Mouse (Mus musculus) adipocyte (in vitro differentiated cells): ENCODE measurements around the gene Osbpl3.

ENCODE experiments used
- DNase-seq: peaks from one replicate; pipeline ENCODE4 v3.0.0-alpha.2; 2016; ENCODE audit warnings: low spot score

Osbpl3 gene

DNA sequence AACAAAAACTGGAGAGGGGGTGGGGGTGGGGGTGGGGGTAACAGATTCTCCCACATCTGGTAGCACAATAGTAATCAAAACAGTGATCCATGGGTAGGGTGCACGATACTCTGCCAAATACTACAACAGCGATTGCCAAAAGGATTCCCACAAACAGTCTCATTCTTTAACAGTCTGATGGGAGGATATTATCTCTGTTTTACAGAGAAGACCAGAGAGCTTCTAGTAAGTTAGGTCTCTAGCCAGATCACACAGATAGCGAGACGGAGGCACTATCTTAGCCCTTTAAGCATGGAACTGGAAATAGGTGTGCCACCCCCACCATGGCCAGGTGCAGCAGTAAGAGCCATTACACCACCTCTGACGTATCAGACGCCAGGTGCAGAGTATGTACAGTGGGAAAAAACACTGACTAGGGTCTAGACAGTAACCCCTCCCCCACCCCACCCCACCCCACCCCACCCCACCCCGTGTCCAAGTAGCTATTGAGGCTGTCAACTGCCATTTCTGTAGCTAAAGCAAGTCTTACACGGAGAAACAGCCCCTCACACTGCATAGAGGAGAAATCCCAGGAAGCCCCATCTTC, 84.4 kb downstream of the Osbpl3 start:
- no peak for DNase-seq

DNA sequence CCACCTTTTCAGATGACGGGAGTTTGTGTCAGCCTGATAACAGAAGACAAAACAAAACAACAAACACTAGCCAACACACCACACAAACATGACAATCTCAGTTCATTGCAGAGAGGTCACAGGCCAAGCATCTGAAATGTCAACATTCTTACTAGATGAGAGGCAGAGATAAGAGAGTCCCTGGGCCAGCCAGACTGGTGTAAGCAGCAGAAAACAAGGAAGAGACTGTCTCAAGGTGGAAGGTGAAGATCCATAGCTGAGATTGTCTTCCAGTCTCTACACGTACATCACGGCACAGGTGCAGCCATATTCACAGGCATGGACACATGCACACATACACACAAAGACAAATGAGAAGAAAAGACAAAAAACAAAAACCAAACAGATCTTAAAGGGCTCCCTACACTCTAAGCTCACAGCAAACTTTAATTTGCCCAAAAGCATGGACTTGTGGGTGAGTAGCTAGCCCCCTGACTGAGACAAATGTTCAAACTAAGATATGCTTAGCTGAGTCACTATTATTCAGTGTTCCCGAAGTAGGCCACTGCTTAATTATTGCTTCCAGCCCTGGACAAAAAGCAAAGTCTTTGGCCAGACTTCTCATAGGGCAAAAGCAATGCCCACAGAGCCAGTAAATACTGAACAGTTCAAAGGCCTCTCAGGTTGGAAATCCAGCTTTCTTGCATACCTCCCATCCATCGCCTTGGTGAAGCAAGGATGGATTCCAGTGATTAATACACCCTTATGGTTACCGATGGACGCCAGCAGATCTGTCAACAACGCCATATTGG, 87.3 kb downstream of the Osbpl3 start:
- DNase-seq, result peak; percentile 33

DNA sequence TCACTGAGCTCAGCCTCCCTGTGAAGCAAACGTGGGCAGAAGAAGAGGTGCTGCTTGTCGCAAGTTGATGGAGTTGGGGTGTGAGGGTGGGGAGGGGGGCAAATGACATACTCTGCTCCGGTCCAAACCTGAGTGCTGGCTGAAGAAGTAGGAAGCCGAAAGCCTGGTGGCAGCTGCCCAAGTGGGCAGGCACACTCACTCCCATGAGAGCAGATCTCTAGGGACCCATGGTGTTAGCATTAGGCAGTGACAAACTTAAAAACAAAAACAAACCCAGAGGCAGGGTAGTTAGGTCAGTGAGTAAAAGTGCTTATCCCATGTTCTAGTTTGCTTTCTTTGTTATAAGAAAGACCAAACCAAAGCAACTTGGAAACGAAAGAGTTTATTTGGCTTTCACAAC, 88.2 kb downstream of the Osbpl3 start:
- peak; percentile 86 for DNase-seq

DNA sequence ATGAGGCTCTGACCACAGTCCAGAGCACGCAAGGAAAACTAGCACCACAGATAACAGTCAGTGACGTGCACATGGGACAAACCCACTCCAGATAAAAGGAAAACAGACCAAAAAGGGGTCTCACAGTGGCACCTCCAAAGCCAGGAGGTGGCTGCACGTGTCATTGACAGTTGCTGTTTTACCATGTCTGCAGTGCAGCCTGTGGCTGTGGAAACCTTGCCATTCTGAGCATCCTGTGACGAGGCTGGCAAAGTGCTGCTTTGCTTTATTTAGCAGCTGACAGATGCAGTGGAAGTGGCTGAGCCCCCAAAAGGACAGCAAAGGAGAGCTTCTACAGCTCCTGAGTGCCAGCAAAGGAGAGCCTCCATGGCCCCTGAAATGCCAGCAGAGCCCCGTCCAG, 89.3 kb downstream of the Osbpl3 start:
- DNase-seq, result no peak

DNA sequence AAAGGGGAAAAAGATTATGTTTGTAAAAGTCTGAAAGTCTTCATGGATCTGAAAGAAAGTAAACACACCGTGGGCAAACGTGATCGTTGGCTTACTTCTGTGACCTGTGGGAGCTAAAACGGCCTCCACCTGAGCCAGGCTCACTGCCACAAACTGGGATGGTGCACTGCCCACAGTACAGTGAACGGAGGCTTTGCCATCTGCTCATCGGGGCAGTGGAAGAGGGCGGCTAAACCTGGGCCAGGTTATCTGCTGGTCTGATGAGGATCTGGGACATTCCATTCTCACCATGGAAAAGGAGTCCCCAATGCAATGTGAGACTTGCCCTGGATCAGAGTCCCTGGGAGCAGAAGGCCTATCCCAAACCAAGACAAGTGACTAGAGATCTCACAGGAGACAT, 89.7 kb downstream of the Osbpl3 start:
- no peak for DNase-seq

DNA sequence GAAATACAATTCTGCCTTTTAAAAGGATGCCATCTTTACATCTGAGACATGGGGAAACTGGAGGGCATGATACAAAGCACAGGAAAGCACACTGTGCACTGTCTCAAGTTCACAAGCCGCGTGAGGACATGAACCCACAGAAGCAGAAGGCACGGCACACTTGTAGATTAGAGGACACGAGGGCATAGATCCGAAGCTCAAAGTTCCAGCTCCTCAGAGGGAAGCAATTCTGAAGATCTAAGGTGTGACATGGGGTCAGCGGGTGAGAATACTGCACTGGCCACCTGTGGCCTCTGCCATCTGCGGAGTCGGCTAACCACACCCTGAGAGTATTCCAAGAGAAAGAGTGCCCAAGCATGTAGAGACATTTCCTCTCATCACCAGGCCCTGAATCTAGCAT, 91.6 kb downstream of the Osbpl3 start:
- no peak for DNase-seq

DNA sequence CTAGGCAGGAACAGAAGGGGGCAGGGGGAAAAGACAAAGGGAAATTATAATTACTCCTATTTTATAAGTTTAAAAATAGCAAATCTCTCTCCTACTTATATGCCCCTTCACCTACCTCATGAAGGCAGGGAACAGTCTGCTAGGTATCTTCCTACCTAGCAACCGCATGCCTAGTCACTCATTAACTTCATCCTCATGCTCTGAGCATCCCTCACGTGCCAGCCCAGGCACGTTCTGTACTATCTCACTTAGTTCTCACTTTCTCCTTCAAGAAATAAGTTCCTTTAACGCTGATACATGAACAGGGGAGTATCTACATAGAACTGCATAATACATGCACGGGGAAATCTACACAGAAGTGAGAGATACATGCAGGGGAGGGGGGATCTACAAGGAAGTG, 92.6 kb downstream of the Osbpl3 start:
- DNase-seq, result no peak

DNA sequence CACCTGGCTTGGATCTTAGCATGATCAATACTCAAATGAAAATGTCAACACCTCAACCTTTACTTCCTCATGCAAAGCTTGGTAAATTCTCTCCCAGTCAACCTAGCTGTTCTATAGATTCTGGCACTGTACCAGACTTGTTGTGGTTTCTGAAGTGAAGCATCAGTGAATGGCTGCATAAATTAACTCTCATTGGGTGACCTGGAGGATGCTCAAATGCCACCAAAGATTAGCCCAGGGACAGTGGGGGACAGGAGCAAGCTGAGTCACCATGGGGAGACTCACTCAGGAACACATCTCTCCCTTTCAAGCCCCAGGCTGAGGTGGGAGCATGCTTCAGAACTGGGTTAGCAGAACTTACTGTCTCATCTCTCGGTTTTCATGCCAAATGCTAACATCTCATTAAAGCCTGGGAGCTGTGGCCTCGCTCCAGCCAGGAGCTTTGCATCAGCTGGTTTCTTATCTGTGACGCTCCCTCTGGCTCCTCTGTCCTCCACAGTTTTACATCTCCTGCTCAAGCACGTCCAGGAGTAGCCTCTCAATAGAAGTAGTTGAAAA, 93.2 kb downstream of the Osbpl3 start:
- DNase-seq, result no peak

DNA sequence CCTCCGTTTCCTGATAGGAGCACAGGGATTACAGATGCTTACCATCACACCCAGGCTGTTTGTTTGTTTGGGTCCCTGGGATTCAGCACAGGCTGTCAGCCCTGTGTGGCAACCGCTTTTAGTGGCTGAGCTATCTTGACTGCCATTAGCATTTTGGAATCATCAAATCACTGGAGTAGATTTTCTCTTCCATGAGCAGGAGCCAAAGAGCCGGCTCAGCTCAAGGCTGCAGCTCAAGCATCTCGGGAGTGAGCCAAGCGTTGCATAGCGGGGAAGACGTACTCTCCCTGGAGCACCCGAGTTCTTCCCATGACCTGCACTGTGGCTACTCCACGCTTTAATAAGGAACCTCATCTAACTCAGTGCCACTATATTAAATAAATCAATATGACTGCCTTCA, 93.8 kb downstream of the Osbpl3 start:
- no peak for DNase-seq

DNA sequence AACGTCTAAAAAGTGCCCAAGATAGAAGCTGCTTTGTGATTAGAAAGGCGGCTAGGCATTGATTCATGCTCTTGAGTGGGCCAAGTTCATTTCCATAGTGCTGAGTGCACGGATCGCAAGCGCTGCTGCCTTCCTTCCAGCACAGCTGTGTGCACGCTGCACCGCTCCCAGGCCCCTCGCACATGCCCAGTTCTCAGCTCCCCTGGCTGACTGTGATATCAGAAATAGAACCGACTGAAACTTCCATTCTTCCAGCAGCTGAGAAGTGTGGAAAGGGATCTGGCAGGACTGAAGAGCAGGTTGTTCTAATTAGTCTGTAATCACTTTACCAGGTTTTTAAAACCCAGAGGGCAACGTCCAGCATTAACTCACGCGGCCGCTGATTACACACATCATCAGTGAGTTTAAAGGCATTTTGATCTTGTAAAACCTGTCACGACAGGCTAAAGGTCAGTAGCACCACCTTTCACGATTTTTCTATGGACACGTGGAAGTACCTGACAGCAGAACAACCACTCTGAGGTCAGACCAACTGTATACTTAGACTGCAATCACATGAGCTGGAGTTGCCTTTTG, 97.8 kb downstream of the Osbpl3 start:
- DNase-seq, result no peak

DNA sequence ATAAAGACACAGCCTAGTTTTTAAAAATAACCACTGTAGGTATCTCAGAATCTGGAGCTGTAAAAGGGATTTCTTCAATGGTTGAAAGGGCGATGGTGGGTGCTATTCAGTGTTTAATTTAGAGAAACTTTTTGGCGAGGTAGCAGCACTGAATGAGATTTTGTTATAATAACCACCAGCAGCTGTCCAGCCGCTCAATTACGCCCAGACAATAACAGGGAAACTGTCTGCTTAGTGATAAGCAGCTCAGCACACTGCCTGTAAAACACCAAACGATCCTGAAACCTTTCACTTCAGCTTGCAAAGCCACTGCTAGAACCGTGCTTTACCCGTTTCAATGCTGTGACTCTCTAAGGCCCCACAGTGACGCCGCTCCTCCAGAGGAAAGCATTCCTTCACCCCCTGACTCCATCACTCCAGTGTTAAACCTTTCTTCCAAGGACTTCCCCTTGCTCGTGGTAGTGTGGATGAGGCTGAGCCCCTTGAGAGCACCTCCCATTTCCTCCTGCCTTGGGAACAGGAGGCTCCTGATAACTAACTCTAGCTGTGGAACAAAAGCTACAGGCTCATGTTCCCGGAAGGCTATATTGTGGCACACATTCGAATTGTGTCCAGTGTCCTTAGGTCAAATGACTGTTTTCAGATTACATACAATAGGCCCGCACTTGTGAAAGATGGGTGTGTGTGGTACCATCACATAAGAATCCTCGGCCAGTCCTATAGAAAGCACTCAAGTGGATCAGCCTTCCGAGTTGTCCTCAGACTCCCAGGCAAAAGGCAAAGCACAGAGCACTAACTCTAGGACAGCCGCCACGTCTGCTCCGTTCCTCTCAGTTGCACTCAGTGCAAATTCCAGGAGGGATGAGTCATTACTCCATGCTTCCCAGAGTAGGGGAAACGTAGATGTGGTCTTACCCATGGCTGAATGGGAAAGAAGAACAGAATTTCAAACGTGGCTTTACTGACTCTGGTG, 101.0 kb downstream of the Osbpl3 start:
- DNase-seq, result peak; percentile 71

DNA sequence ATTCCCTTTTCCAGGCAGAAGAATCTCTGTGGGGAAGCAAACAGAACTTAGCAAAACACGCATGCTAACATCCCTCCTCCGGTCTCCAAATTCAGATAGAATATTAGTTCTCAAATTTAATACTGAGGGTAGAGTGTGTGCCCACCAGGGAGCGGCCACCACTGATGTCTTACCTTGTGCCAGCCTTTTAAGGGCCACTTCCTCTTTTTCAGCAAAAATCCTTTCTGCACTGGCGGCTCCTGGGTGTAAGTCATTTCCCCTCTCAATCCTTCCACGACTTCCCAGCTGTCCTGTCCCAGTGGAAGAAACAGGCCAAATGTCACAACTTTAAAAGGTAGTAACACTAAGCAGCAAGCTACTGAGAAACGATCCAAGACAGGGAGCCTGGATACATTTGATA, 103.2 kb downstream of the Osbpl3 start:
- no peak for DNase-seq

DNA sequence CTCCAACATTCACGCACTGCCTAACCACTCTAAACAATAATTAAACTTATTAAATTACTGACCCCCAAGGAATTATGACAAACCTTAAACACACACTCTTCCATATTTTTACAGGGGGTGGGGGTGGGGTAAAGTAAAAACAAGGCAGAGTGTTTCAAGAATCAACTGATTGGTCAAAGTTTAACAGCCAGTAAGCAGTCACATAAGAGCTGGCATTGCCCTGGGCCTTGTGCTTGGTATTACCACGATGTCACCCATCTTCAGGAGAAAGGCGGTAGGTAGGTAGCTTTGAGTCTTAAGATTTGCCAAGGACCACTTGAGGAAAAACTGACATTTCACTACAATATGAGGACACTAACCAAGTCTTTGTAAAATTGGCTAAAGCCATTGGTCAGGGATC, 105.1 kb downstream of the Osbpl3 start:
- DNase-seq, result no peak

DNA sequence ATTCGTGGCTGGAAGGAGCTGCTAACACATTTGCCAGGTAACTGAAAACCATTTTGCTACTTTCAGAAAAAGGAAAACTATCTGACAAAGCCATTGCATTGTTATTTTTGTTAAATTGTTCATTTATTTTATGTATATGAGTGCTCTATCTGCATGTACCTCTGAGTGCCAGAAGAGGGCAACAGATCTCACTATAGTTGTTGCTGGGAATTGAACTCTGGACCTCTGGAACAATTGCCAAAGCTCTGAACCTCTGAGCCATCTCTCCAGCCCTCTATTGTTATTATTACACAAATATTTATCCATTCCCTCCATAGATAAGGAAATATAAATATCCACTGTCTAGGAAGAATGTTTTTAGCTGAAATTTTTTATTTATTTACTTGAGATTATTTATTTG, 107.4 kb downstream of the Osbpl3 start:
- peak; percentile 37 for DNase-seq

DNA sequence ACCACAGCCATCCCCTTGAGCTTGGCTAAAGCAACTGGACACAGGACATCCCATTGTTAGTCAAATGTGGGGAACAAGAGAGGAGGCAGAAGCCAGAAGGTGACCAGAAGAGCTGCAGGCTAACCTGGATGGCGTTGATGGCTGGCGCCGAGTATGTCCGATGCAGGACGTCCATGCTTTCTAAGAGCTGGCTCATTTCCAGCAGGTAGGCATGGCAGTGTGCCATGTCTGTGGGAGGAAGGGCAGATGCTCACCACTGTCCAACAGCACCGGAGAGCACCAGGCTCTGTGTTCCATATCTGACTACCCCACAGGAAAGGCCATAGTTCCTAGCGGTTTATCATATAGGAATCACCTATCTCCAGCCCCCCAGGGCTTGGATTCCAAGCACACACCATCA, 109.8 kb downstream of the Osbpl3 start:
- no peak for DNase-seq

DNA sequence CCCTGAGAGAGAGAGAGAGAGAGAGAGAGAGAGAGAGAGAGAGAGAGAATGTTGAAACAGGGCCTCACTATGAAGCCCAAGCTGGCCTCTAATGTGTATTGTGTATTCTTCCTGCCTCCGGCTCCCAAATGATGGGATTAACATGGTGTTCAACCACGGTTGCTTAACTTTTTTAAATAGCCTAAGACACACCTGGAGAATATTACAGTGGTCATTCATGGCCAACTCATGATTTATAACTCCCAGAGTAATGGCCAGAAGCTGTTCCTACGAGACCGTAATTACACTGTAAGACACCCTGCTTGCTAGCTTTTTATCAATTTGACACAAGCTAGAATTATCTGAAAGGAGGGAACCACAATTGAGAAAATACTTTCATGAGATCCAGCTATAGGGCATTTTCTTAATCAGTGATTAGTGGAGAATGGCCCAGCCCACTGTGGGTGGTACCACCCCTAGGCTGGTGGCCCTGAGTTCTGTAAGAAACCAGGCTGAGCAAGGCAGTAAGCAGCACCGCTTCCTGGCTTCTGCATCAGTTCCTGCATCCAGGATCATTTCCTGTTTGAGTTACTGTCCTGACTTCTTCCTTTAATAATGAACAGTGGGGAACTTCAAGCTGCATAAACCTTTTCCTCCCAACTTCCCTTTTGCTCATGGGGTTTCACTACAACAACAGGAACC, 115.6 kb downstream of the Osbpl3 start:
- no peak for DNase-seq

DNA sequence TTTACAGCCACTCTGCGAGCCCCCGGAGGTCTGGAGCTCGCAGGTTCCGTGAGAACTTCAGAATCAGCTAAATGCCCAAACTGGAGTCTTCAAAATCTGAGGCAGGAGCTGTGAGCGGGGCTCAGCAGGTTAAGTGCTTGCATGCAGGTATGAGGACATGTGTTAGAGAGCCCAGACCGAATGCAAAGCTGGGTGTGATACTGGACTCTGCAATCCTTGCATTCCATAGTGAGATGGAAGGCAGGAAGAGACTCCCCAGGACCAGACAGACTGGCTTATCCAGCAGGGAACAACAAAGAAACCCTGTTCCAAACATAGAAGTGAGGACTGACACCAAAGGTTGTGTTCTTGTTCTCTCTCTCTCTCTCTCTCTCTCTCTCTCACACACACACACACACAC, 118.6 kb downstream of the Osbpl3 start:
- DNase-seq, result no peak

DNA sequence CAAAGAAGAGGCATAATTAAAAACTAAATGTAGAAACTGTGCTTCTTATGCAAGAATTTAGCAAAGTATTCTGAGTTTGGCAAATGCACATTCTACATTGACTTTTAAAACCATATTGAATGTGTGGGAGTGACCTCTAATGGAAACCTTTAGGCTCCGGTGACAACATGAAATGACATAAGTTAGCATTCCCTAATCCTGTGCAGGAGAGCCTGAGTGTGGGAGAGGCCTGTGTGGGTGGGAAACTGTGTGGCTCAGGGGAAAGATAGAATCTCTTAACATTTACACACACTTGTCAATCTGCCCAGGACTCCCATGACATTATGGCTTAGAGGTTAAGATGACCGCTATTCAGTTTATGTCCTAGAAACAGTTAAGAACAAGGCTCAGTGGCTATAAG, 119.6 kb downstream of the Osbpl3 start:
- DNase-seq, result no peak

DNA sequence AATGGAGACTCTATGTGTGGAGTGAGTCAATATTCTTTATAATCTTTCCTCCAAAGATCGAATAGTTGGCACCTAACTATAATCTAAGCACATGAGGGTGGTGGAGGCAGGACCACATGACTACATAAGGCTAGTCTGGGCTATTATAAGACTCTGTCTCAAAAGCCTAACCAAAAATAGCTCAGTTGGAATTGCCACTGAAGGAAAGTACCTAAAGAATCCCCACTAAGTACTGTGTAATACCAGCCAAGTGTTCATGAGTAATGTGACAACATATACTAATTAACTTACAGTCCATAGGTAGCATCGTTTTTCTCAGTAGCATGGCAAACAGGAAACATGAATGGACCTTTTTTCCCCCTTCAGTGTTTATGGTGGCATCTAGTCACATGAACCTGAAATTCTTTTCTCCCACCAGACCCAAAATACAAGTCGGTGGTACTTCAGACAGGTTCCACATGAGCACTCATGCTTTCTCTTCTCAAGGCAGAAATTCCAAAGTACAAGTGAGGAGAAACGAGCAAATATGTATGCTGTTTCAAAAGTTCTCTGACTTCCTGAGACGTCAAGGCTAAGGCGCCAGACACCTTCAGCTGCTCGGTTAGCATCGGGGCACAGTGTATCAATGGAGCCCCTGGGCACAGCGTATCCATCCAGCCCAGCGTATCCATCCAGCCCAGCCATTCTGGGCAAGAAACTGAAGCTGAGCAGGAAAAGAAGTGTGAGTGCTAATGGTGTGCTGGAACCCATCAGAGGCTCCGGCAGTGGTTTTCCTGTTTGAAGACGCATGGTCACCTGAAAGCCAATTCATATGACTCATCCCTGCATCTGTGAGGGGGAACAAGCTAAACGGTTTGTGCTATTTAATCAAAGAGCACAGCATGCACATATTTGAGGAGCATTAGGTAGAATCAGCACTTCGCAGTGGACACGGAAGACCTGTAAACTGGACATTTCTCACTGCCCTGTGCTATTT, 120.9 kb downstream of the Osbpl3 start:
- DNase-seq, result no peak

DNA sequence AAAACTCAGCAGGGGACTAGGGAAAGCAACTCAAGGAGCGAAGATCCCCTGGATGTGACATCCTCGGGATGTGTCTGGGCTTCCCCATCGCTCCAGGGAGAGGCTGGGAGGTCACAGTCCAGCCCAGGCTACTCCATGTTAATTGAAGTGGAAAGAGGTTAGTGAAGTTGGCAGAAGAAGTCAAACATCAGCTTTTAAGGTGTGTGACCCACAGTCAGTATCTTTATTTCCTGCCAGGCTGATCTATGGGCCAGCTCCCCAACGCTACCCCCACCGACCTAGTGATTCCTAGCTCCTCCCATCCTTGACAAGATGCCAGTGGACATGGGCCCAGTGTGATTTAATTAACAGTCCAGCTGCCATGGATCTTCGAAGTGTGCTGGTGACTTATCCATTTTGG, 122.7 kb downstream of the Osbpl3 start:
- DNase-seq, result no peak
